Mouse (Mus musculus): ENCODE measurements around the gene Fam163b. TPM values are rescaled to one million over a fixed set of nuclear protein-coding genes. Genes with fewer than 3 reads are reported as not detected.

The Fam163b gene
- polyA plus RNA-seq, 1 experiment from 2014 or later, result 0.24 TPM

DNA sequence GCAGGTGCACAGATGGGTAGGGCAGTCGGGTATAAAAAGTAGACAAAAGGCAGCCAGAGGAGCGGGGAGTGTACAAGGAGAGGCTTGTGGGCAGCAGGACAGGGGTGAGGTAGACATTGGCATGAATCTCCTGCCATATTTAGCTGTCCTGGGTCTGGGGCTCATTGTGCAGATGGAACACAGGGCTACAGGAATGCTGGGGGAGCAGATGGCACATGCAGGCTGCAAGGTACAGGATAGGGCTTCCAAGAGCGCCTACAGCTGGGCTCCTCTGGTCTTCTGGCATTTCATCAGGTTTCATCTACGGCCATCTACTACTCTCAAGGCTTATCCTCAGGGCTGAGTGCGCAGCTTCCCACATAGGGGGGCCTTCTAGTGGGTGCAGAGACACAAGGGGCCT is 33.2 kb downstream of the Fam163b start:
- no peaks in the 10 kb centered on the region for H3K27me3 ChIP-seq (replicated peaks; ENCODE audit: control insufficient read depth, insufficient read depth, low read length)
- DNase-seq (ENCODE audit: low spot score), result no peak
- H3K9ac ChIP-seq (ENCODE audit: low read length), result no peak overlapping the region
- no peak overlapping the region for H3K27ac ChIP-seq (ENCODE audit: low read depth)
- 86% methylated on average over 5 of the region's 5 CpGs for WGBS
- no peak for ATAC-seq (replicated peaks; ENCODE audit: low FRiP score, low TSS enrichment, low read depth)
- no peak overlapping the region for H3K4me2 ChIP-seq (ENCODE audit: low read length)
- H3K4me3 ChIP-seq (ENCODE audit: low read depth, low read length), result no peak overlapping the region
- no peaks in the 10 kb centered on the region for H3K36me3 ChIP-seq (ENCODE audit: control insufficient read depth, insufficient read depth, low read length)
- no peaks in the 10 kb centered on the region for H3K4me1 ChIP-seq (replicated peaks; ENCODE audit: control insufficient read depth, insufficient read depth, low read length)
- no peaks in the 10 kb centered on the region for H3K9me3 ChIP-seq (ENCODE audit: control insufficient read depth, low read length)

DNA sequence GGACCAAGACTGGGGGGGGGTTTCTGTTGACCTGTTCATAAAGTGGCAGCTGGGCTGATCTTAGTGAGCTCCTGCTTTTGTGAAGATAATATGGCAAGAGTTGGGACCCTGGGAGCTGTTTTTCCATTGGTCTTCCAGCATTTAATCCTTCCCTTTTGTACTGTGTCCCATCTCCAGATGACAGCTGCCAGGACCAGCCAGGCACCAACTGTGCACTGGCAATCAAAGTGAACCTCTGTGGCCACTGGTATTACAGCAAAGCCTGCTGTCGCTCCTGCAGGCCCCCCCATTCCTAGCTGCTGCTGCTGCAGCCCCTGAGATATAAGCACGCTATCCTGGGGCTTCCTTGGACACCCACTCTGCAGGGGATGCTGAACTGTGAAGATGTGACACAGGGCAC is 34.1 kb downstream of the Fam163b start:
- Histone ChIP-seq H3K27ac (ENCODE audit: low read depth) (no peak overlapping the region), H3K9ac (ENCODE audit: low read length) (no peak overlapping the region), H3K9me3 (ENCODE audit: control insufficient read depth, low read length) (no peaks in the 10 kb centered on the region), H3K36me3 (ENCODE audit: control insufficient read depth, insufficient read depth, low read length) (no peaks in the 10 kb centered on the region), H3K27me3 (replicated peaks; ENCODE audit: control insufficient read depth, insufficient read depth, low read length) (no peaks in the 10 kb centered on the region), H3K4me2 (ENCODE audit: low read length) (no peak overlapping the region), H3K4me1 (replicated peaks; ENCODE audit: control insufficient read depth, insufficient read depth, low read length) (no peaks in the 10 kb centered on the region), H3K4me3 (ENCODE audit: low read depth, low read length) (no peak overlapping the region)
- DNase-seq (ENCODE audit: low spot score), result no peak
- ATAC-seq (replicated peaks; ENCODE audit: low FRiP score, low TSS enrichment, low read depth), result no peak
- 73% methylated on average over 2 of the region's 2 CpGs for WGBS

DNA sequence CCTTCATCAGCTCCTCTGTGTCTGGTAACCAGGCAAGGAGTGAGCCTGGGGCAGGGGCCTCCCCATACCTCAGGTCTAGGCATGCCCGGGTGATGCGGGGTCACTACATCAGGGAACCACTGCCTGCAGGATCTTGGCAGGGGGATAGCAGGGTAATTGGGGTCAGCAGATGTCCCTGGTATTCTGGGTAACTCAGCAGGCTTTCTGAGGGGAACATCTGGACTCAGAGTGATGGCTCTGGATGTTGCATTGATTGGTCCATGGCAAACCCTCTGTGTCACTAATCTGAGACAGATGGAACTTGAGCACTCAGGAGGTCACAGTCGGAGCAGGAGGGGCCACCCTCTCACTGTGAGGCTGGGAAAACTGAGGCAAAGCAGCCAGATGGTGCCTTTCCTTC is 35.5 kb downstream of the Fam163b start:
- no peaks in the 10 kb centered on the region for H3K4me1 ChIP-seq (replicated peaks; ENCODE audit: control insufficient read depth, insufficient read depth, low read length)
- H3K27ac ChIP-seq (ENCODE audit: low read depth), result no peak overlapping the region
- H3K4me3 ChIP-seq (ENCODE audit: low read depth, low read length), result no peak overlapping the region
- no peaks in the 10 kb centered on the region for H3K9me3 ChIP-seq (ENCODE audit: control insufficient read depth, low read length)
- no peaks in the 10 kb centered on the region for H3K36me3 ChIP-seq (ENCODE audit: control insufficient read depth, insufficient read depth, low read length)
- DNase-seq (ENCODE audit: low spot score) (no peak), ATAC-seq (replicated peaks; ENCODE audit: low FRiP score, low TSS enrichment, low read depth) (no peak)
- H3K27me3 ChIP-seq (replicated peaks; ENCODE audit: control insufficient read depth, insufficient read depth, low read length), result no peaks in the 10 kb centered on the region
- 63% methylated on average over 3 of the region's 3 CpGs for WGBS
- H3K4me2 ChIP-seq (ENCODE audit: low read length), result no peak overlapping the region
- no peak overlapping the region for H3K9ac ChIP-seq (ENCODE audit: low read length)

DNA sequence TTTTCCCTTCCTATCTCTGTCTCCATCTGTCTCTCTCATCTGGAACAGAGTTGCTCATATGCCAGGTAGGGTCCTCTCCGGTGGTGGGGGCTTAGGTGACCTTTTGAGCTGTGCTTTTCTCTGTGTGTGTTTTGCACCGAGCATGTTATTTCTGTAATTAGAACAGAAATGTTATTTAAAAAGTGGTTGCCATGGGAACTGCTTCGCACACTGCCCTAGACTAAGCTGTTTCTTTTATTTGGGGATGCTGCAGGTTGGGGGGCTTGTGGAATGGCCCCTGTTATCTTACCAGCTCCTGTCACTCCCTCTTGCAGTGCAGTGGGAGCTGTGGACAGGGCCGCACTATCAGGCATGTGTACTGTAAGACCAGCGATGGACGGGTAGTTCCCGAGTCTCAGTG is 38.7 kb downstream of the Fam163b start:
- no peak for ATAC-seq (replicated peaks; ENCODE audit: low FRiP score, low TSS enrichment, low read depth)
- no peak for DNase-seq (ENCODE audit: low spot score)
- H3K4me1 ChIP-seq (replicated peaks; ENCODE audit: control insufficient read depth, insufficient read depth, low read length), result peaks cover under 1% of the 10 kb centered on the region; the same call in 1 of the 2 replicates
- H3K36me3 ChIP-seq (ENCODE audit: control insufficient read depth, insufficient read depth, low read length), result no peaks in the 10 kb centered on the region
- H3K9ac ChIP-seq (ENCODE audit: low read length), result no peak overlapping the region
- H3K27me3 ChIP-seq (replicated peaks; ENCODE audit: control insufficient read depth, insufficient read depth, low read length), result no peaks in the 10 kb centered on the region
- no peak overlapping the region for H3K4me2 ChIP-seq (ENCODE audit: low read length)
- no peak overlapping the region for H3K27ac ChIP-seq (ENCODE audit: low read depth)
- WGBS, result 69% methylated on average over 7 of the region's 7 CpGs
- H3K9me3 ChIP-seq (ENCODE audit: control insufficient read depth, low read length), result no peaks in the 10 kb centered on the region
- H3K4me3 ChIP-seq (ENCODE audit: low read depth, low read length), result no peak overlapping the region

DNA sequence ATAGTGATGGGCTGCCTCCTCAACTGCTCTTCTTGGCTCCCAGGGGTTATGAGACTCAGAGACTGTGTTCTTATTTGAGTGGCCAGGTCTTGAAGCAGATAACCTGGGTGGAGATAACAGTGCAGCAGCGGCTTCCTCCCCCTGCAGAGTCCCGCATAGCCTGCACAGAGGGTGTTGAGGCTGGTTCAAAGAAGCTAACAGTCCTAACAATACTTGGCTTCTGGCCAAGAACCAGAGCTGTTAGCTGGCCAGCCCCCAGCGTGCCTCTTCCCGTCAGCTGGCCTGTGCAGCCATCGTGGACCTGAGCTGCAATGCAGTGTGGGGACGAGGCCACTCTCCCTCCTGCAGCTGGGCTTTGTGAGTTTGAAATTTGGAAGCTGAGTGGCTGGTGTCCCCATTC is 44.5 kb downstream of the Fam163b start:
- WGBS, result under 1% methylated on average over 6 of the region's 6 CpGs
- Histone ChIP-seq H3K27ac (ENCODE audit: low read depth) (peak overlapping the region; percentile 67), H3K4me1 (replicated peaks; ENCODE audit: control insufficient read depth, insufficient read depth, low read length) (peaks cover 26% of the 10 kb centered on the region), H3K9me3 (ENCODE audit: control insufficient read depth, low read length) (no peaks in the 10 kb centered on the region), H3K27me3 (replicated peaks; ENCODE audit: control insufficient read depth, insufficient read depth, low read length) (no peaks in the 10 kb centered on the region), H3K9ac (ENCODE audit: low read length) (no peak overlapping the region), H3K36me3 (ENCODE audit: control insufficient read depth, insufficient read depth, low read length) (no peaks in the 10 kb centered on the region), H3K4me2 (ENCODE audit: low read length) (no peak overlapping the region), H3K4me3 (ENCODE audit: low read depth, low read length) (no peak overlapping the region)
- DNase-seq (ENCODE audit: low spot score) (peak; percentile 70), ATAC-seq (replicated peaks; ENCODE audit: low FRiP score, low TSS enrichment, low read depth) (peak; percentile 80)

DNA sequence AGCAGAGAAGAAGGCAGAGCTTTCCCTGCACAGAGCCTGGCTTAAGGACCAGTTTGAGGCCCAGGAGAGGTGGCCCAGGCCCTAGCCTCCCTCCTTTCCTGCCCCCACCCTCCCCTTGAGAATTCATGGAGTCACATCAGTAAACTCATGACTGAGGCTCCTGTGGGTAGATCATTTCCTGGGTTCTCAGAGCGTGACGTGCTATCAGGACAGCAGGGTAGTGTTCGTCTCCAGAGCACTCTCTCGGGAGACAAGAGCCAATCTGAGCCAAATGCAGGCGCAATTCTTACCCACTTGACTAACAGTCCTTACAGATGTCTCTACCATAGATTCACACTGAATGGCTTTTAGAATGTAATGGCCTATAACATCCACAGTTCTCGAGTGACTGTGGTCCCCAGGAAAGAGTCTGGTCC is 45.0 kb downstream of the Fam163b start:
- WGBS, result 43% methylated on average over 6 of the region's 6 CpGs
- ATAC-seq (replicated peaks; ENCODE audit: low FRiP score, low TSS enrichment, low read depth) (peak; percentile 19; the same call in 1 of the 2 replicates), DNase-seq (ENCODE audit: low spot score) (no peak)
- no peaks in the 10 kb centered on the region for H3K36me3 ChIP-seq (ENCODE audit: control insufficient read depth, insufficient read depth, low read length)
- H3K4me3 ChIP-seq (ENCODE audit: low read depth, low read length), result no peak overlapping the region
- no peaks in the 10 kb centered on the region for H3K9me3 ChIP-seq (ENCODE audit: control insufficient read depth, low read length)
- H3K27me3 ChIP-seq (replicated peaks; ENCODE audit: control insufficient read depth, insufficient read depth, low read length), result no peaks in the 10 kb centered on the region
- no peak overlapping the region for H3K4me2 ChIP-seq (ENCODE audit: low read length)
- H3K9ac ChIP-seq (ENCODE audit: low read length), result no peak overlapping the region
- peaks cover 26% of the 10 kb centered on the region for H3K4me1 ChIP-seq (replicated peaks; ENCODE audit: control insufficient read depth, insufficient read depth, low read length)
- peak overlapping the region; percentile 67 for H3K27ac ChIP-seq (ENCODE audit: low read depth)

DNA sequence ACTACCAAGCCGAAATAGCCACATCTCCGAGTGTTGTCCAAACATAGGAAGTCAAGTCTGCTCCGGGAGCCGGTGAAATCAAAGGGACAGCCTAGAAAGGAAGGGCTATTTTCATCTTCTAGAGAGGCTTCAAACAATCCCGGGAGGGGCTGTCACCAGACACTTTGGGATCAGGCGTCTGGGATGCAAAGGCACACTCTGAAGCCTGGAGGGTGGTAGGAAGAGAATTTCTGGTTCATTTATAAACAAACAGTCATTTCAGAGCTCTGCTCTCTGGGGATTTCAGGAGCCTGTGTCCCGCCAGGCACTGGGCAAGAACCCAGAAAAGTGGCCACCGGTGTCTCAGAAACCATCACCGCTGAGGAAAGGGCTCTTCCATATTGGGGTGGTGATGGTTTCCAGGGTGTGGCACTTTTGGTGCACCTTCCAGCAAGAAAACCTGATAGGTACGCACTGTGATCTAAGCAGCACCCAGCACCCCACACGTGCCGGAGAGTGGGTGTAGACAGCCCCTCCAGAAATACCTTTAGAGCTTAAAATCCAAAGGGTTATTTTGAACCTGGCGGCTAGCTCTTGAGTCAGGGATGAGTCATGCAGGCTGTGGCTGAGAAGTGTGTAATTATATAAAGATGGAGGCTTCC is 45.8 kb downstream of the Fam163b start:
- DNase-seq (ENCODE audit: low spot score), result no peak
- WGBS, result 33% methylated on average over 13 of the region's 13 CpGs
- Histone ChIP-seq H3K9ac (ENCODE audit: low read length) (no peak overlapping the region), H3K9me3 (ENCODE audit: control insufficient read depth, low read length) (no peaks in the 10 kb centered on the region), H3K4me3 (ENCODE audit: low read depth, low read length) (no peak overlapping the region), H3K4me2 (ENCODE audit: low read length) (no peak overlapping the region), H3K27ac (ENCODE audit: low read depth) (peak overlapping the region; percentile 67; the same call in 1 of the 2 replicates), H3K4me1 (replicated peaks; ENCODE audit: control insufficient read depth, insufficient read depth, low read length) (peaks cover 26% of the 10 kb centered on the region), H3K36me3 (ENCODE audit: control insufficient read depth, insufficient read depth, low read length) (no peaks in the 10 kb centered on the region), H3K27me3 (replicated peaks; ENCODE audit: control insufficient read depth, insufficient read depth, low read length) (no peaks in the 10 kb centered on the region)
- ATAC-seq (replicated peaks; ENCODE audit: low FRiP score, low TSS enrichment, low read depth), result no peak

DNA sequence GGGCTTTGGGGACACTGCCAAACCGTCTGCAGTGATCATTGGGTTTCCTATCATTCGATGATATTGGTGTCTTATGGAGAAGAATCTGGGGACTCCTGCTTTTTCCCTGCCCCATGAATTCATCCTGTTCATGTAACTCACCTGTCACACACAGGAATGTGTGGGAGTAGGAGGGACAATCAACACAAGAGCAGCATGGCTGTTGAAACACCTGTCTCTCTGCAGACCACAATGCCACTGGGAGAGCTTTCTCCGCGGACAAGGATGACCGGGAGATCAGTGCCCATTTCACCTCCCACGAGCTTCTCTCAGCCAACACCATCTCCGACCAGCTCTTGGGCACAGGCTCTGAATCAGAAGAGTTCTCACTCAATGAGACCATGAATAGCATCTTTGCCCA is 47.1 kb downstream of the Fam163b start:
- H3K4me2 ChIP-seq (ENCODE audit: low read length), result no peak overlapping the region
- no peaks in the 10 kb centered on the region for H3K36me3 ChIP-seq (ENCODE audit: control insufficient read depth, insufficient read depth, low read length)
- H3K27ac ChIP-seq (ENCODE audit: low read depth), result no peak overlapping the region
- no peak overlapping the region for H3K9ac ChIP-seq (ENCODE audit: low read length)
- DNase-seq (ENCODE audit: low spot score), result no peak
- ATAC-seq (replicated peaks; ENCODE audit: low FRiP score, low TSS enrichment, low read depth), result no peak
- WGBS, result 95% methylated on average over 7 of the region's 7 CpGs
- H3K4me3 ChIP-seq (ENCODE audit: low read depth, low read length), result no peak overlapping the region
- peaks cover 26% of the 10 kb centered on the region for H3K4me1 ChIP-seq (replicated peaks; ENCODE audit: control insufficient read depth, insufficient read depth, low read length)
- H3K27me3 ChIP-seq (replicated peaks; ENCODE audit: control insufficient read depth, insufficient read depth, low read length), result no peaks in the 10 kb centered on the region
- no peaks in the 10 kb centered on the region for H3K9me3 ChIP-seq (ENCODE audit: control insufficient read depth, low read length)

DNA sequence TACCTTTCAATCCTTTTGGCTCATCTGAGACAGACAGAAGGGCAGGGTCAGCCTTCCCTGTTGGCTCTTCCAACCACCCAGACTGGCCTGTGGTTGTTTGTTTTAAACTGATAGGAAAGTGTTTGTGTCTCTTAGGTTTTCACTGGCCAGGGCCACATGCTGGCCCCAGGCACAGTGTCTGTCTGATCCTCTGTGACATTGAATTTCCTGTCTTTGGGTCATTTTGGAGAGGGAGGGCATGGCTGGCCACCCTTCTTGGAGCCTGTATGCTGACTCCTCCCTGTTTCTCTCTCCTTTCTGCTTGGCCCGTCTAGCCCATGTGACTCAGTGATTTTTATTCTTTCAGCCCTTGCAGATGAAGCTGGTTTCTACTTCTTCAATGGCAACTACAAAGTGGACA is 53.1 kb downstream of the Fam163b start:
- Histone ChIP-seq H3K4me1 (replicated peaks; ENCODE audit: control insufficient read depth, insufficient read depth, low read length) (peaks cover 23% of the 10 kb centered on the region), H3K4me3 (ENCODE audit: low read depth, low read length) (no peak overlapping the region), H3K4me2 (ENCODE audit: low read length) (no peak overlapping the region), H3K27me3 (replicated peaks; ENCODE audit: control insufficient read depth, insufficient read depth, low read length) (no peaks in the 10 kb centered on the region), H3K27ac (ENCODE audit: low read depth) (no peak overlapping the region), H3K9me3 (ENCODE audit: control insufficient read depth, low read length) (no peaks in the 10 kb centered on the region), H3K36me3 (ENCODE audit: control insufficient read depth, insufficient read depth, low read length) (no peaks in the 10 kb centered on the region), H3K9ac (ENCODE audit: low read length) (no peak overlapping the region)
- 94% methylated on average over 1 of the region's 1 CpGs for WGBS
- DNase-seq (ENCODE audit: low spot score) (no peak), ATAC-seq (replicated peaks; ENCODE audit: low FRiP score, low TSS enrichment, low read depth) (no peak)

All from intestine, embryonic 14.5 days (tissue).